Mouse (Mus musculus): ENCODE measurements around the gene Lst1. TPM values are rescaled to one million over a fixed set of nuclear protein-coding genes. Genes with fewer than 3 reads are reported as not detected.
A peak's percentile ranks its signal among the peaks of the same experiment; 100 is the strongest.

Gene Lst1
- polyA plus RNA-seq, 1 experiment: 17.7 TPM

DNA sequence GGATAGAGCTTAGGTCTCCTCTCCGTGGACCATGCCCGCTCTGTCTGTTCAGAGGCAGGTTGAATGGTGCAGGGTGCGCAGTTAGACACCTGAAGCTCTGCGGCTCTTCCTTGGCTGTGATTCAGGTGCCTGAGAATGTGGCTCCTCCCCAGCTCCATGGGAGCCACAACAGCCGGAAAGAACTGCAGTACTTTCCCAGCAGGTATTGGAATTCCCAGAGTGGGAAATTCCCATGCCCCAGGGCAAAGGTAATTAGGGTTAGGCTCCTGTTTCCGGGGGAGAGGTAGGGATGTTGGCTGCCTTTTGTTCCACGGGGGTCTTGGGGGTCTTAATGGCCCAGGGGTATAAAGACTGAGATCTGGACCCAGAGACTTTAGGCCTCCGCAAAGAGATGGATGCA, 10.7 kb upstream of the Lst1 start:
- TF ChIP-seq POLR2A (IDR thresholded peaks at IDR 0.05; ENCODE audit: low read depth, low read length) (no peak), CTCF (conservative IDR thresholded peaks at IDR 0.05; ENCODE audit: insufficient read depth, insufficient read length, low read depth, low read length) (no peak)
- no peaks in the 10 kb centered on the region for H3K36me3 ChIP-seq (ENCODE audit: control insufficient read depth, insufficient read depth, low read length)
- no peaks in the 10 kb centered on the region for H3K27me3 ChIP-seq (replicated peaks; ENCODE audit: control insufficient read depth, insufficient read depth, low read length)
- H3K27ac ChIP-seq (ENCODE audit: insufficient read depth, low read depth, low read length): no peak overlapping the region
- H3K4me3 ChIP-seq (ENCODE audit: insufficient read depth, low read depth, low read length): no peak overlapping the region
- no peaks in the 10 kb centered on the region for H3K4me1 ChIP-seq (ENCODE audit: control insufficient read depth, insufficient read depth, low read length)
- 49% methylated on average over 8 of the region's 8 CpGs for WGBS
- no peak for DNase-seq

DNA sequence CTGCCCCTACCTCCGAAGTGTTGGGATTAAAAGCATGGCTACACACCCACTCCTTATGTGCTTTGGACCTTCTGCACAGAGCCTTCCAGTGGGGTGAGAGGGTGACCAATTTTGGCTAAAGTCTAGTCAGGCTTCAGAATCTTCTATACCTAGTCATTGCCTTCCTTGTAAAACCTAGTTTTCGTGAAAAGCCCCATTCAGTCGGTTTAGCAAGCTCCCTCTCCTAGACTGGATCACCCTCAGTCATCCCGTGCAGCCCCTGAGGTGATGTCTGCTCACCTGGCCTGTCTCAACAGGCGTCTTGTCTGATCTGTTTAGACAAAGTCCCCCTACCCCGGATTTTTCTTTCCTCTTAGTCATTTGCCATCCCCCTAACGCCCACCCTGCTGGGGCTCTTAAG, 9.8 kb upstream of the Lst1 start:
- Histone ChIP-seq H3K36me3 (ENCODE audit: control insufficient read depth, insufficient read depth, low read length) (no peaks in the 10 kb centered on the region), H3K27ac (ENCODE audit: insufficient read depth, low read depth, low read length) (no peak overlapping the region), H3K4me3 (ENCODE audit: insufficient read depth, low read depth, low read length) (no peak overlapping the region), H3K27me3 (replicated peaks; ENCODE audit: control insufficient read depth, insufficient read depth, low read length) (no peaks in the 10 kb centered on the region), H3K4me1 (ENCODE audit: control insufficient read depth, insufficient read depth, low read length) (no peaks in the 10 kb centered on the region)
- DNase-seq: no peak
- TF ChIP-seq CTCF (conservative IDR thresholded peaks at IDR 0.05; ENCODE audit: insufficient read depth, insufficient read length, low read depth, low read length) (no peak), POLR2A (IDR thresholded peaks at IDR 0.05; ENCODE audit: low read depth, low read length) (no peak)
- 81% methylated on average over 7 of the region's 7 CpGs for WGBS

DNA sequence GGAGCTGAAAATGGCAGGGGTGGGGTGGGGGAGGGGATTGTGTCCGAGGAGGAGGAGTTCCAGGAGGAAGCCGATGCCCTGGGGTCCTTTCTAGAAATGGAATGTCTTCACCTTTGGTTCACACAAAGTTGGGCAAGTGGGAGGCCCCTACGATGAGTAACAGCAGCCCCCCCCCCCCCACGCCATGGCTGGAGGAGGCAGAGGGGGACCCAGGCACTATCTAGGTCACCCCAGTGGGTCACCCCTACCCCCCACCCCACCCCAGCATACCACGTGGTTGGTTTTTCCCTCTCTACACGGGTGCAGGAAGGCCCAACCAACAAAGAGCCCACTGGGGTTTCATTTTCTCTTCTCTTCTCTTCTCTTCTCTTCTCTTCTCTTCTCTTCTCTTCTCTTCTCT, 8.9 kb upstream of the Lst1 start:
- WGBS: 58% methylated on average over 6 of the region's 6 CpGs
- Histone ChIP-seq H3K4me1 (ENCODE audit: control insufficient read depth, insufficient read depth, low read length) (no peaks in the 10 kb centered on the region), H3K27me3 (replicated peaks; ENCODE audit: control insufficient read depth, insufficient read depth, low read length) (no peaks in the 10 kb centered on the region), H3K27ac (ENCODE audit: insufficient read depth, low read depth, low read length) (no peak overlapping the region), H3K36me3 (ENCODE audit: control insufficient read depth, insufficient read depth, low read length) (no peaks in the 10 kb centered on the region), H3K4me3 (ENCODE audit: insufficient read depth, low read depth, low read length) (no peak overlapping the region)
- no peak for TF ChIP-seq POLR2A (IDR thresholded peaks at IDR 0.05; ENCODE audit: low read depth, low read length)
- no peak for TF ChIP-seq CTCF (conservative IDR thresholded peaks at IDR 0.05; ENCODE audit: insufficient read depth, insufficient read length, low read depth, low read length)
- no peak for DNase-seq

- peak overlapping the region; percentile 54; the same call in 1 of the 2 replicates for H3K4me3 ChIP-seq (ENCODE audit: insufficient read depth, low read depth, low read length)
- no peak overlapping the region for H3K27ac ChIP-seq (ENCODE audit: insufficient read depth, low read depth, low read length)
- no peaks in the 10 kb centered on the region for H3K36me3 ChIP-seq (ENCODE audit: control insufficient read depth, insufficient read depth, low read length)
- H3K4me1 ChIP-seq (ENCODE audit: control insufficient read depth, insufficient read depth, low read length): no peaks in the 10 kb centered on the region
- 38% methylated on average over 9 of the region's 9 CpGs for WGBS
- no peak for DNase-seq
- TF ChIP-seq CTCF (conservative IDR thresholded peaks at IDR 0.05; ENCODE audit: insufficient read depth, insufficient read length, low read depth, low read length) (no peak), POLR2A (IDR thresholded peaks at IDR 0.05; ENCODE audit: low read depth, low read length) (no peak)
- H3K27me3 ChIP-seq (replicated peaks; ENCODE audit: control insufficient read depth, insufficient read depth, low read length): no peaks in the 10 kb centered on the region
Observed at GRCm38 (mm10) chr17:35196321-35196641, 8.0 kb upstream of the Lst1 start.

DNA sequence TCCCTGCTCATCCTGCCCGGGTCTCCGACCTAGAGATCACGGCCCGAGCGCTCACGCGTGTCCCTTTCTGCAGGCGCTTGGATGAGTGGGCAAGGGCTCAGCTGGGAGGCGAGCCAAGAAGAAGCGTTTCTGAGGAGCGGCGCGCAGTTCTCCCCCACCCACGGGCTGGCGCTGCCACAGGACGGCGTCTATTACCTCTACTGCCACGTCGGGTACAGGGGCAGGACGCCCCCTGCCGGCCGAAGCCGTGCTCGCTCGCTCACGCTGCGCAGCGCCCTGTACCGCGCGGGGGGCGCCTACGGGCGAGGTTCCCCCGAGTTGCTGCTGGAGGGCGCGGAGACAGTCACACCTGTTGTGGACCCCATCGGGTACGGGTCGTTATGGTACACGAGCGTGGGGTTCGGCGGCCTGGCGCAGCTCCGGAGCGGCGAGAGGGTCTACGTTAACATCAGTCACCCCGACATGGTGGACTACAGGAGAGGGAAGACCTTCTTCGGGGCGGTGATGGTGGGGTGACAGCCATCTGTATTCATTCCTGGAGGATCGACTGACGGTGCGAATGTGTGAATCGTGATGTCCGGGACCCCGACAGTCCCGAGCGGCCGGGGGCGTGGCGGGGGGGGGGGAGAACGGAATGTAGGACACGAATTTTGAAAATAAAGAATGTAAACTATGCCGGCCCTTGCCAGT, 7.5 kb upstream of the Lst1 start:
- 1% methylated on average over 66 of the region's 66 CpGs for WGBS
- Histone ChIP-seq H3K27me3 (replicated peaks; ENCODE audit: control insufficient read depth, insufficient read depth, low read length) (no peaks in the 10 kb centered on the region), H3K27ac (ENCODE audit: insufficient read depth, low read depth, low read length) (no peak overlapping the region), H3K4me3 (ENCODE audit: insufficient read depth, low read depth, low read length) (peak overlapping the region; percentile 54), H3K4me1 (ENCODE audit: control insufficient read depth, insufficient read depth, low read length) (no peaks in the 10 kb centered on the region), H3K36me3 (ENCODE audit: control insufficient read depth, insufficient read depth, low read length) (no peaks in the 10 kb centered on the region)
- DNase-seq: peak; percentile 76
- TF ChIP-seq CTCF (conservative IDR thresholded peaks at IDR 0.05; ENCODE audit: insufficient read depth, insufficient read length, low read depth, low read length): peak; percentile 82
- TF ChIP-seq POLR2A (IDR thresholded peaks at IDR 0.05; ENCODE audit: low read depth, low read length): no peak

DNA sequence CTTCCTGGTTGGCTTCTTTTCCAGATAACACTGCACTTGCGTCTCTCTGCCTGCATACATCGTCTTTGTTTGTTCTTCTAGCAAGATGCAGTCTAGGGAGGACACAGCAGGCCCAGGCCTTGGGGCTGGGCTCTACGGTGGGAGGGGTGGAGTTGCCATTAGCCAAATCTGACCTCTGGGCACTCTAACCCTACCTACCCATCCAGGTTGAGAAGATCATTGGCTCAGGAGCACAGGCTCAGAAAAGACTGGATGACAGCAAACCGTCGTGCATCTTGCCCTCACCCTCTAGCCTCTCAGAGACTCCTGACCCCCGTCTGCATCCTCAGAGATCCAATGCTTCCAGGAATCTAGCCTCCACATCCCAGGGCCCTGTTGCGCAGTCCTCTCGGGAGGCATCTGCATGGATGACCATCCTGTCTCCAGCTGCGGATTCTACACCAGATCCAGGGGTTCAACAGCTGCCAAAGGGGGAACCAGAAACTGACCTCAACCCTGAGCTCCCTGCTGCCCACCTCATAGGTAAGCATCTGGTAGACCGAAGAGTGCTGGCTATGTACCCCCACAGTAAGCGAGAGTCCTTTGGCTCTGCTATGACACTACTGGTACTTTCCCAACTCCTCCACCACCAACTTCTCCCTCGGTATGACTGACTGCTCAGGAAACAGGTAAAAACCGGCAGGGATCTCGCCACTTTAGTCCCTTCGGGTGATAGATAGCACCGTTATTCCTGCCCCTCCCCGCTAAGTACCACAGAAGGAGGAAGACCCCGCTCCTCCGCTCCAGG, 6.8 kb upstream of the Lst1 start:
- WGBS: 46% methylated on average over 19 of the region's 19 CpGs
- no peak overlapping the region for H3K27ac ChIP-seq (ENCODE audit: insufficient read depth, low read depth, low read length)
- no peak for DNase-seq

More for the DNA sequence above, 6.8 kb upstream of the Lst1 start:
- no peak for TF ChIP-seq CTCF (conservative IDR thresholded peaks at IDR 0.05; ENCODE audit: insufficient read depth, insufficient read length, low read depth, low read length)
- no peak for TF ChIP-seq POLR2A (IDR thresholded peaks at IDR 0.05; ENCODE audit: low read depth, low read length)
- Histone ChIP-seq H3K36me3 (ENCODE audit: control insufficient read depth, insufficient read depth, low read length) (no peaks in the 10 kb centered on the region), H3K4me1 (ENCODE audit: control insufficient read depth, insufficient read depth, low read length) (no peaks in the 10 kb centered on the region), H3K27me3 (replicated peaks; ENCODE audit: control insufficient read depth, insufficient read depth, low read length) (no peaks in the 10 kb centered on the region), H3K4me3 (ENCODE audit: insufficient read depth, low read depth, low read length) (peak overlapping the region; percentile 54)

Data from kidney, adult 2 months (tissue).